Mouse (Mus musculus): ENCODE data around the gene Clec10a. TPM values are rescaled to one million over a fixed set of nuclear protein-coding genes. Genes with fewer than 3 reads are reported as not detected.

Clec10a gene
- polyA plus RNA-seq, 1 experiment from 2014 or later = not detected

- no peak overlapping the region for H3K4me3 ChIP-seq
- H3K36me3 ChIP-seq = no peaks in the 10 kb centered on the region
- 0 out of 2 replicates have a peak, but pooled peaks cover 3% of the 10 kb centered on the region for H3K9me3 ChIP-seq (replicated peaks)
- WGBS = 40% methylated on average over 14 of the region's 14 CpGs
- no peaks in the 10 kb centered on the region for H3K4me1 ChIP-seq (replicated peaks)
- H3K4me2 ChIP-seq = no peak overlapping the region
- ATAC-seq (ENCODE audit: insufficient number of reproducible peaks, low FRiP score) = no peak
- no peaks in the 10 kb centered on the region for H3K27me3 ChIP-seq (replicated peaks)
- no peak overlapping the region for H3K9ac ChIP-seq
- no peak overlapping the region for H3K27ac ChIP-seq (ENCODE audit: poor library complexity, severe bottlenecking)
Measured at GRCm38 (mm10) chr11:70179401-70179800, 23.4 kb downstream of the Clec10a start.

- Histone ChIP-seq H3K4me1 (replicated peaks) (no peaks in the 10 kb centered on the region), H3K27me3 (replicated peaks) (no peaks in the 10 kb centered on the region), H3K9ac (no peak overlapping the region), H3K27ac (ENCODE audit: poor library complexity, severe bottlenecking) (no peak overlapping the region), H3K36me3 (no peaks in the 10 kb centered on the region), H3K4me2 (no peak overlapping the region), H3K4me3 (no peak overlapping the region), H3K9me3 (replicated peaks) (0 out of 2 replicates have a peak, but pooled peaks cover 3% of the 10 kb centered on the region)
- ATAC-seq (ENCODE audit: insufficient number of reproducible peaks, low FRiP score) = no peak
- 74% methylated on average over 4 of the region's 4 CpGs for WGBS
Measured at GRCm38 (mm10) chr11:70180496-70180895, 24.5 kb downstream of the Clec10a start.

GRCm38 (mm10) chr11:70185120-70185519, 29.1 kb downstream of the Clec10a start:
- no peaks in the 10 kb centered on the region for H3K36me3 ChIP-seq
- H3K4me1 ChIP-seq (replicated peaks) = no peaks in the 10 kb centered on the region
- no peak overlapping the region for H3K9ac ChIP-seq
- ATAC-seq (ENCODE audit: insufficient number of reproducible peaks, low FRiP score) = no peak
- H3K4me2 ChIP-seq = no peak overlapping the region
- no peaks in the 10 kb centered on the region for H3K9me3 ChIP-seq (replicated peaks)
- no peak overlapping the region for H3K27ac ChIP-seq (ENCODE audit: poor library complexity, severe bottlenecking)
- no peak overlapping the region for H3K4me3 ChIP-seq
- H3K27me3 ChIP-seq (replicated peaks) = no peaks in the 10 kb centered on the region
- WGBS = 71% methylated on average over 7 of the region's 7 CpGs

- H3K9me3 ChIP-seq (replicated peaks) = no peaks in the 10 kb centered on the region
- no peaks in the 10 kb centered on the region for H3K36me3 ChIP-seq
- no peak overlapping the region for H3K4me2 ChIP-seq
- H3K27me3 ChIP-seq (replicated peaks) = no peaks in the 10 kb centered on the region
- H3K9ac ChIP-seq = no peak overlapping the region
- H3K4me3 ChIP-seq = no peak overlapping the region
- H3K27ac ChIP-seq (ENCODE audit: poor library complexity, severe bottlenecking) = no peak overlapping the region
- H3K4me1 ChIP-seq (replicated peaks) = no peaks in the 10 kb centered on the region
- ATAC-seq (ENCODE audit: insufficient number of reproducible peaks, low FRiP score) = no peak
- 84% methylated on average over 28 of the region's 28 CpGs for WGBS
Measured at GRCm38 (mm10) chr11:70189319-70190134, 33.5 kb downstream of the Clec10a start.

GRCm38 (mm10) chr11:70191188-70191587, 35.2 kb downstream of the Clec10a start:
- H3K9me3 ChIP-seq (replicated peaks) = no peaks in the 10 kb centered on the region
- WGBS = 71% methylated on average over 6 of the region's 6 CpGs
- H3K4me3 ChIP-seq = no peak overlapping the region
- no peaks in the 10 kb centered on the region for H3K36me3 ChIP-seq
- no peak overlapping the region for H3K27ac ChIP-seq (ENCODE audit: poor library complexity, severe bottlenecking)
- H3K27me3 ChIP-seq (replicated peaks) = no peaks in the 10 kb centered on the region
- no peaks in the 10 kb centered on the region for H3K4me1 ChIP-seq (replicated peaks)
- H3K9ac ChIP-seq = no peak overlapping the region
- ATAC-seq (ENCODE audit: insufficient number of reproducible peaks, low FRiP score) = no peak
- no peak overlapping the region for H3K4me2 ChIP-seq

GRCm38 (mm10) chr11:70192157-70192556, 36.2 kb downstream of the Clec10a start:
- no peaks in the 10 kb centered on the region for H3K9me3 ChIP-seq (replicated peaks)

GRCm38 (mm10) chr11:70193354-70194285, 37.6 kb downstream of the Clec10a start:
- WGBS = 51% methylated on average over 11 of the region's 11 CpGs
- Histone ChIP-seq H3K4me2 (no peak overlapping the region), H3K27me3 (replicated peaks) (no peaks in the 10 kb centered on the region), H3K4me3 (no peak overlapping the region), H3K9ac (no peak overlapping the region), H3K4me1 (replicated peaks) (no peaks in the 10 kb centered on the region), H3K27ac (ENCODE audit: poor library complexity, severe bottlenecking) (no peak overlapping the region), H3K36me3 (no peaks in the 10 kb centered on the region), H3K9me3 (replicated peaks) (no peaks in the 10 kb centered on the region)
- ATAC-seq (ENCODE audit: insufficient number of reproducible peaks, low FRiP score) = no peak

More at GRCm38 (mm10) chr11:70192157-70192556, 36.2 kb downstream of the Clec10a start:
- H3K9ac ChIP-seq = no peak overlapping the region
- H3K27ac ChIP-seq (ENCODE audit: poor library complexity, severe bottlenecking) = no peak overlapping the region
- 74% methylated on average over 4 of the region's 4 CpGs for WGBS
- no peaks in the 10 kb centered on the region for H3K4me1 ChIP-seq (replicated peaks)
- no peak overlapping the region for H3K4me3 ChIP-seq
- no peaks in the 10 kb centered on the region for H3K27me3 ChIP-seq (replicated peaks)
- no peak for ATAC-seq (ENCODE audit: insufficient number of reproducible peaks, low FRiP score)
- H3K4me2 ChIP-seq = no peak overlapping the region
- no peaks in the 10 kb centered on the region for H3K36me3 ChIP-seq

- H3K27me3 ChIP-seq (replicated peaks) = peaks cover 12% of the 10 kb centered on the region; the same call in 1 of the 2 replicates
- no peak for ATAC-seq (ENCODE audit: insufficient number of reproducible peaks, low FRiP score)
- no peaks in the 10 kb centered on the region for H3K36me3 ChIP-seq
- H3K27ac ChIP-seq (ENCODE audit: poor library complexity, severe bottlenecking) = no peak overlapping the region
- WGBS = 70% methylated on average over 3 of the region's 3 CpGs
- no peak overlapping the region for H3K9ac ChIP-seq
- H3K9me3 ChIP-seq (replicated peaks) = no peaks in the 10 kb centered on the region
- no peak overlapping the region for H3K4me2 ChIP-seq
- no peaks in the 10 kb centered on the region for H3K4me1 ChIP-seq (replicated peaks)
- H3K4me3 ChIP-seq = no peak overlapping the region
Measured at GRCm38 (mm10) chr11:70198332-70198731, 42.3 kb downstream of the Clec10a start.

- Histone ChIP-seq H3K27me3 (replicated peaks) (peaks cover 14% of the 10 kb centered on the region; the same call in 1 of the 2 replicates), H3K9ac (no peak overlapping the region), H3K4me1 (replicated peaks) (no peaks in the 10 kb centered on the region), H3K4me2 (no peak overlapping the region), H3K4me3 (no peak overlapping the region), H3K27ac (ENCODE audit: poor library complexity, severe bottlenecking) (no peak overlapping the region), H3K36me3 (no peaks in the 10 kb centered on the region), H3K9me3 (replicated peaks) (no peaks in the 10 kb centered on the region)
- WGBS = 76% methylated on average over 8 of the region's 8 CpGs
- ATAC-seq (ENCODE audit: insufficient number of reproducible peaks, low FRiP score) = no peak
Measured at GRCm38 (mm10) chr11:70199107-70199506, 43.1 kb downstream of the Clec10a start.

GRCm38 (mm10) chr11:70200036-70200608, 44.1 kb downstream of the Clec10a start:
- Histone ChIP-seq H3K4me3 (no peak overlapping the region), H3K36me3 (no peaks in the 10 kb centered on the region), H3K4me1 (replicated peaks) (no peaks in the 10 kb centered on the region), H3K27me3 (replicated peaks) (peaks cover 14% of the 10 kb centered on the region; the same call in 1 of the 2 replicates), H3K9ac (no peak overlapping the region), H3K27ac (ENCODE audit: poor library complexity, severe bottlenecking) (no peak overlapping the region), H3K4me2 (no peak overlapping the region), H3K9me3 (replicated peaks) (no peaks in the 10 kb centered on the region)
- ATAC-seq (ENCODE audit: insufficient number of reproducible peaks, low FRiP score) = no peak
- WGBS = 84% methylated on average over 5 of the region's 5 CpGs

- Histone ChIP-seq H3K4me1 (replicated peaks) (peaks cover 2% of the 10 kb centered on the region), H3K4me3 (no peak overlapping the region), H3K4me2 (no peak overlapping the region), H3K9me3 (replicated peaks) (no peaks in the 10 kb centered on the region), H3K9ac (no peak overlapping the region), H3K36me3 (no peaks in the 10 kb centered on the region), H3K27ac (ENCODE audit: poor library complexity, severe bottlenecking) (no peak overlapping the region), H3K27me3 (replicated peaks) (peaks cover 19% of the 10 kb centered on the region)
- ATAC-seq (ENCODE audit: insufficient number of reproducible peaks, low FRiP score) = no peak
- WGBS = 36% methylated on average over 5 of the region's 5 CpGs
Measured at GRCm38 (mm10) chr11:70201691-70202090, 45.7 kb downstream of the Clec10a start.
